ENCODE assay signal across 28 mouse cellular contexts in the genomic region with DNA sequence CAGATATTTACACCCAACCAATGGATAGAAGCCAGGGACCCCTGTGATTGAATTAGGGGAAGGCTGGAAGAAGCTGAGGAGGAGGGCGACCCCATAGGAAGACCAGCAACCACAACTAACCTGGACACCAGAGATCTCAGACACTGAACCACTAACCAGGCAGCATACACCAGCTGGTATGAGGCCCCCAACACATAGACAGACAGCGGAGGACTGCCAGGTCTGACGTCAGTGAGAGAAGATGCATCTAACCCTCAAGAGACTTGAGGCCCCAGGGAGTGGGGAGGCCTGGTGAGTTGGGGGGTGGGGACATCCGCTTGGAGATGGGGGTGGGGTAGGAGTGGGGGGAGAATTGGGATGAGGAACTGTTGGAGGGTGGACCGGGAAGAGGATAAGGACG. TPM values are rescaled to one million over a fixed set of nuclear protein-coding genes. Genes with fewer than 3 reads are reported as not detected.
"Had no signal": no experiment of that assay in that cellular context is flagged by ENCODE, and none has a peak within 500 bp of the region (broad histone marks: within the 10 kb centered on the region; RNA-seq: fewer than 3 reads in every experiment).

No protein-coding gene starts in this region.

- ATAC-seq: hindbrain, embryonic 16.5 days; intestine, embryonic 16.5 days had no signal

- H3K4me1 ChIP-seq: heart, embryonic 12.5 days; kidney, embryonic 15.5 days; limb, embryonic 13.5 days; limb, embryonic 15.5 days had no signal

- H3K36me3 ChIP-seq: heart, embryonic 12.5 days; hindbrain, embryonic 10.5 days; hindbrain, embryonic 12.5 days; kidney, embryonic 15.5 days; limb, embryonic 13.5 days; limb, embryonic 15.5 days had no signal

- DNase-seq: gastrocnemius, adult 2 months; gastrocnemius, postnatal 10 days; gastrocnemius, postnatal 25 days; heart, adult 2 months; heart, postnatal 10 days; heart, postnatal 4 days; kidney, adult 11 months; kidney, adult 2 months; kidney, adult 9 months; kidney, postnatal 14 days; kidney, postnatal 36 days; layer of hippocampus, adult 9-11 months; layer of hippocampus, postnatal 36 days; left cerebral cortex, postnatal 4 days had no signal

- H3K9me3 ChIP-seq: heart, embryonic 12.5 days; hindbrain, embryonic 10.5 days; hindbrain, embryonic 12.5 days; kidney, embryonic 15.5 days; limb, embryonic 13.5 days; limb, embryonic 15.5 days had no signal

- H3K4me3 ChIP-seq: gastrocnemius, adult 2 months; heart, adult 2 months; heart, embryonic 12.5 days; hindbrain, embryonic 10.5 days; hindbrain, embryonic 12.5 days; kidney, embryonic 15.5 days; limb, embryonic 13.5 days; limb, embryonic 15.5 days had no signal

- H3K27ac ChIP-seq: gastrocnemius, adult 2 months; heart, adult 2 months; hindbrain, embryonic 10.5 days; hindbrain, embryonic 12.5 days; hindbrain, embryonic 14.5 days; kidney, embryonic 15.5 days; kidney, postnatal 0 days; limb, embryonic 13.5 days; limb, embryonic 15.5 days had no signal

- H3K9ac ChIP-seq: heart, embryonic 12.5 days; hindbrain, embryonic 12.5 days; hindbrain, embryonic 14.5 days; kidney, embryonic 15.5 days; limb, embryonic 13.5 days; limb, embryonic 15.5 days had no signal

- H3K4me2 ChIP-seq: heart, embryonic 12.5 days; hindbrain, embryonic 12.5 days; hindbrain, embryonic 14.5 days; kidney, embryonic 15.5 days; limb, embryonic 13.5 days; limb, embryonic 15.5 days had no signal

- H3K27me3 ChIP-seq: heart, embryonic 12.5 days; hindbrain, embryonic 12.5 days; kidney, embryonic 15.5 days; limb, embryonic 13.5 days; limb, embryonic 15.5 days had no signal

RNA-seq across cellular contexts. Expression of gene Gm6793, which starts 15.8 kb away (rescaled TPM):
- total RNA-seq: gastrocnemius, adult 2 months; gastrocnemius, postnatal 10 days; gastrocnemius, postnatal 25 days; heart, adult 2 months; heart, postnatal 25 days; layer of hippocampus, adult 8-10 months; layer of hippocampus, postnatal 36 days; left cerebral cortex, adult 18-20 months had no signal
- polyA plus RNA-seq: heart, adult 2 months; large intestine, adult 2 months had no signal
